Mouse (Mus musculus) adrenal gland, postnatal 36 days (tissue): ENCODE measurements around the gene Serac1. TPM values are rescaled to one million over a fixed set of nuclear protein-coding genes. Genes with fewer than 3 reads are reported as not detected.
A peak's percentile ranks its signal among the peaks of the same experiment; 100 is the strongest.

Experiments
- DNase-seq, 2 experiments: peaks; one replicate each; pipeline ENCODE4 v3.0.0; 2021; ENCODE audit warnings: mixed read lengths in 1 of 2
- long read RNA-seq, 2 experiments: library from polyadenylated mRNA; stranded (forward); transcript quantifications; one replicate each; pipeline ENCODE4 v2.0.0; 2021; ENCODE audit warnings: borderline sequencing depth in 2 of 2
- total RNA-seq, 2 experiments: library from RNA; stranded (reverse); gene quantifications; 2 replicates each; pipeline ENCODE4 v1.2.3; 2021

The Serac1 gene
- 1 to 10 TPM; 6.6 to 7.7 TPM for total RNA-seq
- long read RNA-seq, experiment 1, partial matches to known transcripts = 0 of 1 reads
- long read RNA-seq, experiment 1, other reads (novel, unspliced or antisense) = 1 of 1 reads
- long read RNA-seq, experiment 2, partial matches to known transcripts = 0 of 2 reads
- long read RNA-seq, experiment 2, other reads (novel, unspliced or antisense) = 2 of 2 reads

GRCm38 (mm10) chr17:6079287-6080122 is at the start of gene Serac1, which contains the start of gene Gtf2h5:
TSS of gene Serac1 (minus strand) at chr17:6079741.
TSS of gene Gtf2h5 (plus strand) at chr17:6079786.
- DNase-seq = peak; percentile 99

DNA sequence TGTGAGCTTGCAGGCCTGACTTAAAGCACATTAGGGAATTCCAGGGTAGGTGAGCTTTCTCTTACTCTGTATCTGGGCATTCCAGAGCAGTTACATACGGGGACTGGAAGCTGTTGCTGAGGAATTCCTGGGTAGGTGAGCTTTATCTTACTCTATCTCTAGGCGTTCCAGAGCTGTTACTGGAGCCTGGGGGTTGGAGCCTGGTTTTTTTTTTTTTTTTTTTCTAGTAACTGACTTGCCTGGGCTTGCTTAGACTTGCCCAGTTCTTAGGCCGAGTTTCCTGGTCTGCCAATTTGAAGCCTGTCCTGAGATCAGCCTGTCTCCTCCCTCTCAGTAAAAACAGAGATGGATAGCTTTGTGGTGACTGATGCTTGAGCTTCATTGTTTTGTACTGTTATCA is 48.5 kb upstream of the Serac1 start:
- DNase-seq = no peak

DNA sequence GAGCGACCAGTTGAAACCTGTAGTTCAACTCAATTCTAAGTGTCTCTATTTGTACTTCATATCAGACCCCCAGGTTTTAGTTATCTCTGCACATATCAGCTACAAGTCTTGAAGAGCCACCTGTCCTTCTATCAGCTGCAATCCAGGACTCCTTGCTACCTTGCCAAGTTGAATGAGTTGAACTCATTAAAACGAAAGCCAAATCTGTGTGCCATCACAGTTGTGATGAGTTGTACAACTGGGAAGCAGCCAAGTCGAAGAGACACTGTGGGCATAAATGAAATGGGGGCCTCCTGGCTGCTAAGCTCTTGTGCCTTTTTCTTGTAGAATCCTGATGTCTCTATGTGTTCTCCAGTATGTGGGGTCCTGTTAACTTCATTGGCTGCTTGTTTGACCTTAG is 45.9 kb upstream of the Serac1 start:
- no peak for DNase-seq

DNA sequence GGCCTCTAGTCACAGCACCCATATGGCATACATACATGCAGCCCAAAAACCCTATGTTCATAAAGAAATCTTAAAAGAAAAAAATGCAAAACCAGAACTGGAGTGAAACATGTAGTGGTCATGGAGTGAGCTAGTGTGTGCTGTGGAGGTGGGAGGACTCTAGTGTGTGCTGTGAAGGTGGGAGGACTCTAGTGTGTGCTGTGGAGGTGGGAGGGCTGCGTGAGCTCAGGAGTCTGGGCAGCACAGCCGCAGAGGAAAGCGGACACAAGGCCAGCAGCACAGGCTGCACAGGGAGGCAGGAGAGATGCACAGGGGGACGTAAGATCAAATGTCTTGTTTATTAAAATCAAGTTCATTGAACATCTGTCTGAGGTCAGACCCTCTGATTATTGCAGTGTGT is 44.2 kb upstream of the Serac1 start:
- DNase-seq = no peak

DNA sequence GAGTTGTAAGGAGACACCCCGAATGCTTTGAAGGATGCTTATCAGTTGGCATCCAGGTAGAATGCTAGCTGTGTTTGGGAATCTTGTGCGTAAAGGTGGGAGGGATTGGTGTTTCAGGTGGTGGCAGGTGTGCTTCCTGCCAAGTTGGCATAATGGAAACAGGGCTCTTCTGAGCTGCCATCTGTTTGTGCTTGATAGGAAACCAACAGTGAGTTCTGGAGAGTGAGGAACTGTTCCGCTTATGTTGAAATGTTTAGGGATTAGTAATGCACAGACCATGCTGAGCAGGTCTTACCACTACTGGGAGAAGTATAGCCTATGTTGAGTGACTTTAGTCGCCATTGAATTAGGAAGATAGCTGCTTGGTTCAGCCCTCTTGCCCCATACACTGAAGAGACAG is 39.3 kb upstream of the Serac1 start:
- no peak for DNase-seq

- DNase-seq = no peak
These were observed 38.4 kb upstream of the Serac1 start for GRCm38 (mm10) chr17:6117917-6118316.

DNA sequence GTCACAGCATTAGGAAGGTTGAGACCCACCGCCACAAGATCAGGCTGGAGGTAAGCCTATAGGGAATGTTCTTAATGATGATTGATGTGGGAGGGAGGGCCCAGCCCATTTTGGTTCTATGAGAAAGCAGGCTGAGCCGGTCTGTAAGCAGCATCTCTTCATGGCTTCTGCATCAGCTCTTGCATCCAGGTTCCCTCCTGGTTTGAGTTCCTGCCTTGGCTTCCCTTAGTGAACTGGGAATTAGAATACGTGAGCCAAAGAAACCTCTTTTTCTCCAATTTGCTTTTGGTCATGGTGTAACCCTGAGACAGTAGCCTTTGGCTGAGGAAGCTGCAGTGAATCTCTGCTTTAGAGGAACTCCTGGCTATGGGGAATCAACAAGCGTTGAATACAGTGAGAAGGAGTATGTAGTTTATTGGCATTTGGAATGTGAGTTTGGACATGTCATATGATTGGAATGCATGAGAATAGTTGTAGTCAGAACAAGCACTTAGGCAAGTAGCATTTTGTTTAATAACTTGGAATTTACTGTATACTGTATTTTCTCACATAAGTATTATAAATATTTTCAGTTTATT is 37.7 kb upstream of the Serac1 start:
- DNase-seq = no peak

GRCm38 (mm10) chr17:6115085-6115484 is 35.5 kb upstream of the Serac1 start:
- DNase-seq = no peak

GRCm38 (mm10) chr17:6113653-6114052 is 34.1 kb upstream of the Serac1 start:
- DNase-seq = no peak

DNA sequence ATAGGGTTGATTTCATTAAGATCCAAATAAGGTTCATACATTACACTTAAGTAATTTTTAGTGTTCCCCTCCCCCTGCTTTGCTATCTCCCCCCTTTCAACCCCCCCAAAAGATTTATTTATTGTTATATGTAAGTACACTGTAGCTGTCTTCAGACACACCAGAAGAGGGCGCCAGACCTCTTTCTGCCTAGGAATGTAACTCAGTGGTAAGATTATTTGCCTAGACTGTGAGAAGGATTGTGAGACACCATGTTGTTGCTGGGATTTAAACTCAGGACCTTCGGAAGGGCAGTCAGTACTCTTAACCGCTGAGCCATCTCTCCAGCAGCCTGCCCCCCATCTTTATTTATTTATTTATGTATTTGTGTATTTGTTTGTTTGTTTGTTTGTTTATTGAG is 31.4 kb upstream of the Serac1 start:
- DNase-seq = peak in 1 of 2 experiments; percentile 35

DNA sequence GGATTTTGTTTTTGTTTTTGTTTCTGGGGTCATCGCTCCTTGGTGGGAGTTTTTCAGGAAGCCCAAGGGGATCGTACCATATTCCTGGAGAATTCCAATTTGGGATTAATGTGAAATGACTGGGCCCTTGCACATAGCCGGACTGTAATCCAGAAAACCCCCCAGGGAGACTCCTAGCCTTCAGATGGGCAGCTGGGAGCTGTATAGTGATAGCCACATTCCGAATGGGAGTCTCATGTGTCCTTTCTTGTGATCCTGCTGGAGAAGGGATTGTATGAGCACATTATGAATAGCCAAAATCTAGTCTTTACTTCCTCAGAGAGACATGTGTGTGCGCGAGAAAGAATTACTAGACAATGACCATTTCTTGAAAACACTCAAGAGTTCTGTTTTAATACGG is 28.6 kb upstream of the Serac1 start:
- no peak for DNase-seq

DNA sequence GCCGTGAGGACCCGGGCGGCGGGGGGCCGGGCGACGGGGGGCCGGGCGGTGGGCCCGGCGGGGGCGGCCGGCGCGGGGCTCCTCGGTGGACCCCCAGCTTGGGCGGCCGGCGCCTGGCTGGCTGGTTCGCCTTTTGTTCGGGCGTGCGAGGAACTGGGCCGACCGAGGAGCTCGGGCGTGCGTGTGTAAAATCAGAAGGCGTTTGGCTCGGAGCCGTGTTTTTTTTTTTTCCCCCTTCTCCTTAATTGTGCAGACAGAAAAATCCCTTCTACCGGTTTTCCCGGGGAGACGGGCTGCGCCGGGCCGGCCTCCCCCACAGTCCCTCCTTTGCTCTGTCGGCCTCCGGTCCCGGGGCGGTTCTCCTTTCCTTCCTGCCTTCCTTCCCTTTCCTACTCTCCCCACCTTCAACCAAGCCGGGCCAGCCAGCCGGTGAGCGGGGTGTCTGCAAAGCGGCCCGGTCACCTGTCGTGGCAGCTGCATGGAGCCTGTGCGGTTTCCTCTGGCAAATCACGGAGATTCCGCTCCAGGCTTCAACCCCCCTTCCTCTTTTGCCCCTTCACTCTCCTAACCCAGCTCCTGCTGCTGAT is 27.6 kb upstream of the Serac1 start:
- peak; percentile 55 to 69 for DNase-seq

GRCm38 (mm10) chr17:6106361-6107014 is 26.9 kb upstream of the Serac1 start, which contains the start of gene Tulp4:
TSS of gene Tulp4 (plus strand) at chr17:6106437.
- peak; percentile 88 to 92 for DNase-seq

- no peak for DNase-seq
These were observed 24.0 kb upstream of the Serac1 start for GRCm38 (mm10) chr17:6103566-6103965.

- no peak for DNase-seq
These were observed 22.7 kb upstream of the Serac1 start for GRCm38 (mm10) chr17:6102287-6102686.

- peak; percentile 53 to 71 for DNase-seq
These were observed 18.3 kb upstream of the Serac1 start for GRCm38 (mm10) chr17:6097884-6098283.

- no peak for DNase-seq
These were observed 16.0 kb upstream of the Serac1 start for GRCm38 (mm10) chr17:6095579-6095978.

DNA sequence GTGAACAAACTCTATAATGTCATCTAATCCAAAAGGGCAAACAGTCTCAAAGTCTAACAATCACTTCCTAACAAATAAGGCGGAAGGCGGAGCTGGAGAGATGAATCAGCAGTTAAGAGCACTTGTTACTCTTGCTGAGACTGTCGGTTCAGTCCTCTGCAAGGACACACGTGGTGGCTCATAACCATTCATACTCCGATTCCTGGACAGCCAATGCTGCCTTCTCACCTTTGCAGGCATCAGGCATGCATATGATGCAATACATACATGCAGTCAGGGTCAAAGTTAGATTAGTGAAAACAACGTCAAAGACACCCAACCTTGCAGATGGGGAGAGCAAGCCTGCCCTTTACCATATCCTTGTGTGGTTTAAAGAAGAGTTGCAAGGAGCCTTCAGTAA is 12.1 kb upstream of the Serac1 start:
- no peak for DNase-seq

DNA sequence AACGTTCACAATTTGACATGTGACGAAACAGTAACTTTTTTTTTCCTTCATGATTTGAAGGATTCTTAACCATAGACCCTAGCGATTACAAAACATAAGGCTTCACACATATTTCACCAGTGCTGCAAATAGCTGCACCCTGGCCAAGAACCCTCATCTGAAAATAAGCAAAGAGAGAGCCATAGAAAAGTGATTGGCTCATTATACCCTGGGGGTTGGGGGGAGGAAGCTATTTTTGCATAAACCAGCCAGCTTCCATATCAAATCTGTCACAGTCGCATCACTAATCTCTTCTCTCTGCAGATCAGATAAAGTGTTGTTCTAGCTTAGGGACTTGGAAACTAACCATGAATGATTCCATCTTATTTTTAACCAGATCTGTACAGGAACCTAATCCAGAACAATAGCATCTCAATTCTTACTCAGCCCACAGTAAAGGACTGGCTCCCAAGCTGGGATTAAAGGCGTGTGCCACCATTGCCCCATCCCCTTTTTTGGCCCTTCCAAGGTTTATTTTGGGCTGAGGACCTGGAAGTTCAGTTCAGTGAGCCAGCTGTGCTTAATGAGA is 3.9 kb upstream of the Serac1 start:
- no peak for DNase-seq

DNA sequence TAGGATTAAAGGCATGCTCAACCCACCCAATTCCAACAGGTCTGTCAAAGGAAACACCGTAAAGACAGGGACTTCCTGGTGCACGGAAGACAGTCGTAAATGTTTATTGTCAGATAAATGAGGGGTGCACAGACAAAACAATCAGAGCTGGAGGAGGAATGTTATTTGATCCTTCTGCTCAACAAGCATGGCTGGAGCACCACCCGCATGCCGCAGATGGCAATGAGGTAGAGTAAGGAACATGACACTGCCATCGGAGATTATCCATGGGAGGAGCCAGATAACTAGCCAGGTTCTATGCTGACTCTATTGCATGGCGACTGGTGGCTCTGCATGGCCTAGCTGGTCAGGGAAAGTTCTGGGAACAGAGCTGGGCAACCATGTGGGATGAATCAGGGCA is 6.1 kb downstream of the Serac1 start:
- DNase-seq = no peak

GRCm38 (mm10) chr17:6069866-6070265 is 9.7 kb downstream of the Serac1 start:
- DNase-seq = peak; percentile 15 to 28

DNA sequence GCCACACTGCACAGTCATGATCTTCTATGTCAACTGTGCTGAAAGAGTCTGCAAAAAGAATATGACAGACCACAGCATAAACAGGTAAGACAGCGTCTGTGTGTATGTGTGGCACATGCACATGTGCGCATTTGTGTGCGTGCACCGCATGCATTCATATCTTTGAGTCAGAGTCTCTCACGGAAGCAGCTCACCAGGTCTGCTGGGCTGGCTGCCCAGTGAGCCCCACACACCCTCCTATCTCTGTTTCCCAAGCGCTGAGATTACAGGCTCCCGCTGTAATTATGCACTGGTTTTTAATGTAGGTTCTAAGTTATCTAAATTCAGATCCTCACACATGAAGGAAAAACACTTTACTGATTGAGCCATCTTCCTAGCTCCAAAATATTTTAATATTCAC is 11.9 kb downstream of the Serac1 start:
- no peak for DNase-seq
